ENCODE assay signal across 24 mouse cellular contexts in genomic region chr1:189749789-189750188, GRCm38 (mm10). TPM values are rescaled to one million over a fixed set of nuclear protein-coding genes. Genes with fewer than 3 reads are reported as not detected.
A peak's percentile ranks its signal among the peaks of the same experiment; 100 is the strongest.
DNase-seq lines count a peak whose midpoint lies in the region; ATAC-seq and TF ChIP-seq lines count a peak whose summit lies in the region.
"Had no signal": no experiment of that assay in that cellular context is flagged by ENCODE, and none has a peak within 500 bp of the region (broad histone marks: within the 10 kb centered on the region; RNA-seq: fewer than 3 reads in every experiment).

No protein-coding gene starts in this region.

- DNase-seq in gastrocnemius, adult 2 months: peak; percentile 13
- no peak for DNase-seq in gastrocnemius, postnatal 25 days
- DNase-seq in intestine, embryonic 14.5 days (ENCODE audit: low spot score): no peak
- no peak for DNase-seq in lung, embryonic 14.5 days
- no peak for DNase-seq in lung, adult 18-20 months
- no peak for DNase-seq in cerebellum, postnatal 10 days
- no peak for DNase-seq in layer of hippocampus, postnatal 25 days (ENCODE audit: extremely low spot score in 1 of 2, low spot score in 1 of 2)
- DNase-seq: adrenal gland, postnatal 14 days; cerebellum, adult 11-12 months; cerebellum, postnatal 25 days; embryo, embryonic 11 days; kidney, adult 8-10 months; left cerebral cortex, postnatal 4 days; lung, adult 2 months; lung, postnatal 36 days; right cerebral cortex, postnatal 14 days; spleen, adult 18-20 months had no signal

- H3K4me1 ChIP-seq in intestine, embryonic 14.5 days (replicated peaks; ENCODE audit: control insufficient read depth, insufficient read depth, low read length): peaks cover 10% of the 10 kb centered on the region
- H3K4me1 ChIP-seq in intestine, postnatal 0 days (replicated peaks; ENCODE audit: control insufficient read depth, insufficient read depth, low read length): 0 out of 2 replicates have a peak, but pooled peaks cover 4% of the 10 kb centered on the region
- peaks cover 5% of the 10 kb centered on the region; the same call in 1 of the 2 replicates for H3K4me1 ChIP-seq in lung, embryonic 14.5 days (ENCODE audit: insufficient read depth)
- H3K4me1 ChIP-seq: forebrain, embryonic 15.5 days; midbrain, embryonic 15.5 days had no signal

- H3K27ac ChIP-seq in gastrocnemius, adult 2 months: no peak overlapping the region
- no peak overlapping the region for H3K27ac ChIP-seq in intestine, embryonic 14.5 days (ENCODE audit: low read depth)
- no peak overlapping the region for H3K27ac ChIP-seq in intestine, postnatal 0 days (ENCODE audit: low read depth, low read length)
- 0 out of 2 replicates have a peak overlapping the region, but pooled peaks have one; percentile 48 for H3K27ac ChIP-seq in lung, embryonic 14.5 days (ENCODE audit: low read depth)
- H3K27ac ChIP-seq: forebrain, embryonic 15.5 days; hindbrain, embryonic 14.5 days; layer of hippocampus, adult 2 months; midbrain, embryonic 15.5 days had no signal

- no peaks in the 10 kb centered on the region for H3K27me3 ChIP-seq in intestine, embryonic 14.5 days (replicated peaks; ENCODE audit: control insufficient read depth, insufficient read depth, low read length)
- no peaks in the 10 kb centered on the region for H3K27me3 ChIP-seq in intestine, postnatal 0 days (replicated peaks; ENCODE audit: control insufficient read depth, insufficient read depth, low read length)
- no peaks in the 10 kb centered on the region for H3K27me3 ChIP-seq in lung, embryonic 14.5 days (ENCODE audit: insufficient read depth, low read length)
- H3K27me3 ChIP-seq: forebrain, embryonic 15.5 days; midbrain, embryonic 15.5 days had no signal

- no peak for ATAC-seq in intestine, embryonic 14.5 days (replicated peaks; ENCODE audit: low FRiP score, low TSS enrichment, low read depth)
- ATAC-seq in intestine, postnatal 0 days: no peak
- no peak for ATAC-seq in lung, embryonic 14.5 days (ENCODE audit: insufficient read depth)
- ATAC-seq: forebrain, embryonic 15.5 days; midbrain, embryonic 15.5 days had no signal

- intact Hi-C loops in gastrocnemius, adult 2 months (cut with DNase I): loop anchor here (5.0 kb wide), 1 partner anchor 63 kb away; no protein-coding TSS in a partner anchor

- H3K4me2 ChIP-seq in intestine, embryonic 14.5 days (ENCODE audit: low read length): 0 out of 2 replicates have a peak overlapping the region, but pooled peaks have one; percentile 11
- H3K4me2 ChIP-seq in intestine, postnatal 0 days (replicated peaks; ENCODE audit: low read depth): no peak overlapping the region
- no peak overlapping the region for H3K4me2 ChIP-seq in lung, embryonic 14.5 days
- H3K4me2 ChIP-seq: forebrain, embryonic 15.5 days; hindbrain, embryonic 14.5 days; liver, embryonic 11.5 days; midbrain, embryonic 15.5 days had no signal

- H3K4me3 ChIP-seq in gastrocnemius, adult 2 months: no peak overlapping the region
- H3K4me3 ChIP-seq in intestine, embryonic 14.5 days (ENCODE audit: low read depth, low read length): no peak overlapping the region
- H3K4me3 ChIP-seq in intestine, postnatal 0 days (ENCODE audit: low read depth, low read length): no peak overlapping the region
- H3K4me3 ChIP-seq in lung, embryonic 14.5 days (ENCODE audit: low read depth, low read length): no peak overlapping the region
- H3K4me3 ChIP-seq: forebrain, embryonic 15.5 days; layer of hippocampus, adult 2 months; midbrain, embryonic 15.5 days; myocyte had no signal

- TF ChIP-seq CTCF in gastrocnemius, adult 2 months (IDR thresholded peaks at IDR 0.05): no peak
- TF ChIP-seq CTCF in intestine, postnatal 0 days (IDR thresholded peaks at IDR 0.05; ENCODE audit: low read depth): no peak
- TF ChIP-seq CTCF in lung, embryonic 14.5 days (IDR thresholded peaks at IDR 0.05; ENCODE audit: low read depth): no peak

- WGBS in intestine, embryonic 14.5 days: 93% methylated on average over 4 of the region's 4 CpGs
- WGBS in intestine, postnatal 0 days: 82% methylated on average over 4 of the region's 4 CpGs
- WGBS in lung, embryonic 14.5 days: 90% methylated on average over 4 of the region's 4 CpGs

- no peaks in the 10 kb centered on the region for H3K9me3 ChIP-seq in intestine, embryonic 14.5 days (ENCODE audit: control insufficient read depth, low read length)
- H3K9me3 ChIP-seq in intestine, postnatal 0 days (ENCODE audit: control insufficient read depth): no peaks in the 10 kb centered on the region
- H3K9me3 ChIP-seq in lung, embryonic 14.5 days (ENCODE audit: low read depth, low read length): no peaks in the 10 kb centered on the region
- H3K9me3 ChIP-seq: forebrain, embryonic 15.5 days; midbrain, embryonic 15.5 days had no signal

- H3K9ac ChIP-seq in intestine, embryonic 14.5 days (ENCODE audit: low read length): no peak overlapping the region; the same call in 1 of the 2 replicates
- H3K9ac ChIP-seq in intestine, postnatal 0 days (ENCODE audit: low read depth, low read length): no peak overlapping the region
- H3K9ac ChIP-seq in lung, embryonic 14.5 days: no peak overlapping the region
- H3K9ac ChIP-seq: forebrain, embryonic 15.5 days; hindbrain, embryonic 14.5 days; midbrain, embryonic 15.5 days had no signal

- no peaks in the 10 kb centered on the region for H3K36me3 ChIP-seq in intestine, embryonic 14.5 days (ENCODE audit: control insufficient read depth, insufficient read depth, low read length)
- no peaks in the 10 kb centered on the region; the same call in 1 of the 2 replicates for H3K36me3 ChIP-seq in intestine, postnatal 0 days (ENCODE audit: control insufficient read depth, insufficient read depth)
- no peaks in the 10 kb centered on the region for H3K36me3 ChIP-seq in lung, embryonic 14.5 days (ENCODE audit: insufficient read depth)
- H3K36me3 ChIP-seq: forebrain, embryonic 15.5 days; midbrain, embryonic 15.5 days had no signal

RNA-seq across cellular contexts. Expression of gene Ptpn14, which starts 21.7 kb away (rescaled TPM):
- 10 to 100 TPM in 1 of 2 experiments, 1 to 10 TPM in 1; 9.3 to 15.1 TPM for total RNA-seq in gastrocnemius, adult 2 months (2021)
- 10 to 100 TPM; 10.7 to 13.9 TPM for total RNA-seq in gastrocnemius, postnatal 25 days (2021)
- polyA plus RNA-seq in intestine, embryonic 14.5 days (2014; fragmentation: Nextera tagmentation; extraction: Ambion mirVana): 7.9 and 9.1 TPM in 2 replicates
- polyA plus RNA-seq in intestine, postnatal 0 days (2015; fragmentation: Nextera tagmentation; extraction: Ambion mirVana): 1.5 and 1.9 TPM in 2 replicates
- polyA plus RNA-seq in lung, embryonic 14.5 days (2014; fragmentation: Nextera tagmentation; extraction: Ambion mirVana): 10.3 and 11.6 TPM in 2 replicates
- total RNA-seq in layer of hippocampus, postnatal 25 days (2021): 10 to 100 TPM; 11.8 to 13.9 TPM
